Mouse (Mus musculus): ENCODE data around the gene Slc7a10.
"Not testable (repeated sequence)": the region's sequence is repeated elsewhere in the genome, so short reads cannot be mapped to it uniquely, and the experiment has no call there.

DNA sequence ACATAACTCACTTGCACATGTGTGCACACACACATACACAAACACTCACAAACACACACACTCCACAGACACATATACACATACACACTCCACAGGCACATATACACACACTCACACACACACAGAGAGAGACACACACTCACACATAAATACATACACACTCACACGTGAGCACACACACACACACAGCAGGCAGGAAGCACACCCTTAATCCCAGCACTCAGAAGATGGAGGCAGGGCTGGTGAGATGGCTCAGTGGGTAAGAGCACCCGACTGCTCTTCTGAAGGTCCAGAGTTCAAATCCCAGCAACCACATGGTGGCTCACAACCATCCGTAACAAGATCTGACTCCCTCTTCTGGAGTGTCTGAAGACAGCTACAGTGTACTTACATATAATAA, 51.8 kb downstream of the Slc7a10 start:
- not testable (repeated sequence) for TF ChIP-seq GABPA (IDR thresholded peaks at IDR 0.05; ENCODE audit: insufficient replicate concordance, low read depth, low read length); CTCF (conservative IDR thresholded peaks at IDR 0.05 in 1 of 2, IDR thresholded peaks at IDR 0.05 in 1 of 2; ENCODE audit: low read depth in 2 of 2, low read length in 2 of 2); SIN3A (IDR thresholded peaks at IDR 0.05; ENCODE audit: low read length); POLR2A (IDR thresholded peaks at IDR 0.05; ENCODE audit: low read depth, low read length); ZC3H11A (IDR thresholded peaks at IDR 0.05; ENCODE audit: low read depth, low read length); ZNF384 (IDR thresholded peaks at IDR 0.05; ENCODE audit: low read depth, low read length); MAX (IDR thresholded peaks at IDR 0.05; ENCODE audit: low read length); SMC3 (IDR thresholded peaks at IDR 0.05; ENCODE audit: low read depth, low read length)

All from CH12.LX (cell line).